Mouse (Mus musculus): ENCODE data around the gene Rsf1. TPM values are rescaled to one million over a fixed set of nuclear protein-coding genes. Genes with fewer than 3 reads are reported as not detected.
A peak's percentile ranks its signal among the peaks of the same experiment; 100 is the strongest.

Rsf1 gene
- 57.3 and 66.4 TPM in 2 replicates for polyA plus RNA-seq (2011; ENCODE audit: insufficient read depth, insufficient read length, low read depth, missing spikeins)

DNA sequence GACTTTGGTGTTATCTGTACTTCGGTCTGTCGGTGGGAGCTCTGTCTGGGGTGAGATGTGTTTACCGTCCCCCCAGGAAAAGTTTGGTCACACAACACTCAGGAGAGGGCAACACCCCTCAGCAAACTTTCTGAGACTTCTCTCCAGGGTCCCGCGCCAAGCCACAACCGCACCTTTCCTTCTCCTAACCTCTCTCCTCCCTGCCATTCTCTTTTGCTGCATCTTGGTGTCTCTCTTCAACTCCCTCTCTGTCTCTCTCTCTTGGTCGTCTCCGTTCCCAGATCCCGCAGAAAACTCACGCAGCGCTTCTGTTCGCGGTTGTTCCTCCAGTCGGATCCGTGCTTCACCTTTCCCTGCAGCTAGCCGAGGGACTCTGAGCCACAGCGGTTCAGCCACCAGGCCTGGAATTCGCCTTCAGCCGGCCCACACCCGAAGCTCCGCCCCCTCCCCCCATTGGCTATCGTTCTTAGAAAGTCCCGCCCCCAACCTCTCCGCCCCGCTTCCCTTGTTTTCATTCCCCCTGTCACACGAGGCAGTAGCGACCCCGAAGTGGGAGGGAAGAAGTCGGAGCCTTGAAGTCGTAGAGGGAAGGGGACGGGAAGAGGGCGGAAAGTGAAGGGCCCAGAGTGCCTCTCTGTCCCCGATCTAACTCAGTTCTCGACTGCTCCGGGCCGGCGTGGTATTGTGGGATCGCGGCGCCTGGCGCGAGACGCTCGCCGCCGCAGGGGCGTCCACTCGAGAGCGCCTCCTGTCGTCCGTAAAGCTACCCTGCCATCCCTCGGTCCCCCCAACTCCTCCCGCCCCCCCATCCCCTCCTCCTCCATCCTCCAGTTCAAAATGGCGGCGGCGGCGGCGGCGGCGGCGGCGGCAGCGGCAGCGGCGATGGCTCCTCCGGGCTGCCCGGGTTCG, at the start of gene Rsf1, which contains the start of gene Aamdc:
Gene Rsf1, plus strand, starts transcription at position 823 of the 909 bp plus-strand sequence.
Gene Aamdc, minus strand, starts transcription at position 431 of the 909 bp plus-strand sequence.
- Histone ChIP-seq H3K36me3 (ENCODE audit: control insufficient read depth, insufficient read depth, low read length, poor library complexity, severe bottlenecking) (no peaks in the 10 kb centered on the region), H3K9me3 (replicated peaks; ENCODE audit: control insufficient read depth, insufficient read depth, low read length, poor library complexity, severe bottlenecking) (no peaks in the 10 kb centered on the region), H3K27me3 (ENCODE audit: control insufficient read depth, insufficient read depth, low read length, poor library complexity, severe bottlenecking) (no peaks in the 10 kb centered on the region), H3K27ac (ENCODE audit: insufficient read depth, low read length) (peak within 1 kb of the TSS; percentile 81), H3K4me3 (ENCODE audit: low read depth, low read length) (peak within 1 kb of the TSS; percentile 95), H3K4me1 (ENCODE audit: control insufficient read depth, insufficient read depth, low read length) (no peaks in the 10 kb centered on the region), H3K9ac (ENCODE audit: low read depth, poor library complexity, severe bottlenecking) (peak within 1 kb of the TSS; percentile 99)
- TF ChIP-seq CTCF (IDR thresholded peaks at IDR 0.05; ENCODE audit: low read depth, low read length) (peak; percentile 58), EP300 (IDR thresholded peaks at IDR 0.05; ENCODE audit: insufficient read depth, low read depth, low read length) (0 out of 2 replicates have a peak, but pooled peaks have one; percentile 6), POLR2A (IDR thresholded peaks at IDR 0.05; ENCODE audit: insufficient read depth, low read length) (peak; percentile 77)

DNA sequence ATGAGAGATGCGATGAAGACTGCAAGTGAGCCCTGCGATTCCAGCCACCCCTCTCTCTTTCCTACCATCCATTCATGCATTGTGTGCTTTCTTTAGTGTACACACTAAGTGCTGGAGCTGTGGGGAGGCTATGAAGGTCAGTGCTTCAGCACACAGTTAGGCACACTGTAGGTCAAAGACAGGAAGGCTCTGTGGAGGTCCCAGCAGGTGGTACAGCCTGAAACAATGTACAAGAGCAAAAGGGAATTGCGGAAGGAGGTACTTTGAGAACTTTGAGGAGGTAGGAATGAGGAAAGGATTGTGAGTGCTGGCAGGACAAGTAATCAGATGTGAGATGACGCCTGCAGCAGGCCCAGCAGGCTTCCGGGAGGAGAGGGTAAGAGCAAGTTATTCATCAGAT, 44.2 kb upstream of the Rsf1 start:
- Histone ChIP-seq H3K27me3 (ENCODE audit: control insufficient read depth, insufficient read depth, low read length, poor library complexity, severe bottlenecking) (no peaks in the 10 kb centered on the region), H3K36me3 (ENCODE audit: control insufficient read depth, insufficient read depth, low read length, poor library complexity, severe bottlenecking) (peaks cover 18% of the 10 kb centered on the region), H3K9ac (ENCODE audit: low read depth, poor library complexity, severe bottlenecking) (no peak overlapping the region), H3K27ac (ENCODE audit: insufficient read depth, low read length) (peak overlapping the region; percentile 84), H3K4me1 (ENCODE audit: control insufficient read depth, insufficient read depth, low read length) (peaks cover 2% of the 10 kb centered on the region), H3K9me3 (replicated peaks; ENCODE audit: control insufficient read depth, insufficient read depth, low read length, poor library complexity, severe bottlenecking) (peaks cover 4% of the 10 kb centered on the region; the same call in 1 of the 2 replicates), H3K4me3 (ENCODE audit: low read depth, low read length) (no peak overlapping the region)
- TF ChIP-seq POLR2A (IDR thresholded peaks at IDR 0.05; ENCODE audit: insufficient read depth, low read length) = no peak
- peak; percentile 61; the same call in 1 of the 2 replicates for TF ChIP-seq EP300 (IDR thresholded peaks at IDR 0.05; ENCODE audit: insufficient read depth, low read depth, low read length)

DNA sequence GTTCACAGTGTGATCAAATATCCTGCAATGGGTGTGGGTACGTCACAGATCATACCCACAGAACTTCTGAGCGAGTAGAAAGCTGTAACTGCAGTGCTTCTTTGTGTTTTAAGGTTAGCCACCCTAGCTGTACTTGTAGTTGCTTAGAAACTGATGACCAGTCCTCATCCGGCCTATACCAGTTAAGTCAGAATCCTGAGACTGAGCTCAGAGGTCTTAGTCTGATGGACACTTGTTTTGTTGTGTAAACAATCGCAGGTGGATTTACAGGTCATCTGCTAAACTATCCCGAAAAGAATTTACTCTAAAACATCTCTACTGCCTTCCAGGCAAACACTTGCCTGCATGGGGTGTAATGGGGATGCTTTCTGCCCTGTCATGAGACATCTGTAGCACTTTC, 43.1 kb upstream of the Rsf1 start:
- peaks cover 2% of the 10 kb centered on the region for H3K4me1 ChIP-seq (ENCODE audit: control insufficient read depth, insufficient read depth, low read length)
- H3K9ac ChIP-seq (ENCODE audit: low read depth, poor library complexity, severe bottlenecking) = no peak overlapping the region
- H3K4me3 ChIP-seq (ENCODE audit: low read depth, low read length) = no peak overlapping the region
- H3K27ac ChIP-seq (ENCODE audit: insufficient read depth, low read length) = peak overlapping the region; percentile 84
- H3K27me3 ChIP-seq (ENCODE audit: control insufficient read depth, insufficient read depth, low read length, poor library complexity, severe bottlenecking) = no peaks in the 10 kb centered on the region
- no peak for TF ChIP-seq CTCF (IDR thresholded peaks at IDR 0.05; ENCODE audit: low read depth, low read length)
- TF ChIP-seq EP300 (IDR thresholded peaks at IDR 0.05; ENCODE audit: insufficient read depth, low read depth, low read length) = no peak
- no peak for TF ChIP-seq POLR2A (IDR thresholded peaks at IDR 0.05; ENCODE audit: insufficient read depth, low read length)
- peaks cover 11% of the 10 kb centered on the region for H3K36me3 ChIP-seq (ENCODE audit: control insufficient read depth, insufficient read depth, low read length, poor library complexity, severe bottlenecking)
- H3K9me3 ChIP-seq (replicated peaks; ENCODE audit: control insufficient read depth, insufficient read depth, low read length, poor library complexity, severe bottlenecking) = no peaks in the 10 kb centered on the region

DNA sequence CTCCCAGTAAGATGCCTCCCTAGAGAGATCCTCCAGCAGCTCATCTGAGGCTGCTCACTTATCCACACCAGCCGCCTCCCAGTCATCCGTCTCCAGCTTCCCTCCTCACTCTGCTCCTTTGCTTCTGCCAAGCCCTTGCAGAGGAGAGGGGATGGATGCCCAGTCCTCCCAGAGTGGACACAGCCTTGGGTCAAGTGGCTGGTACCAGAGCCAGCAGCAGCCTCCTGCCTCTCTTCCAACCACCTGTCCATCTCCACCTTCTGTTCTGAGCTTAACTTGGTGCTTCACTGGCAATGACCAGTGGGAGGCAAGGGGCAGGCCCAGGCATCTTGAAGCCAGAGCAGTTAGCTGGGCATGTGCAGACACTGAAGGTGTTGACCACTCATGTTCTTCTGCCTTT, 33.2 kb upstream of the Rsf1 start:
- Histone ChIP-seq H3K9ac (ENCODE audit: low read depth, poor library complexity, severe bottlenecking) (no peak overlapping the region), H3K27me3 (ENCODE audit: control insufficient read depth, insufficient read depth, low read length, poor library complexity, severe bottlenecking) (no peaks in the 10 kb centered on the region), H3K4me1 (ENCODE audit: control insufficient read depth, insufficient read depth, low read length) (no peaks in the 10 kb centered on the region), H3K27ac (ENCODE audit: insufficient read depth, low read length) (no peak overlapping the region), H3K4me3 (ENCODE audit: low read depth, low read length) (no peak overlapping the region), H3K36me3 (ENCODE audit: control insufficient read depth, insufficient read depth, low read length, poor library complexity, severe bottlenecking) (peaks cover 3% of the 10 kb centered on the region; the same call in 1 of the 2 replicates), H3K9me3 (replicated peaks; ENCODE audit: control insufficient read depth, insufficient read depth, low read length, poor library complexity, severe bottlenecking) (no peaks in the 10 kb centered on the region)
- TF ChIP-seq CTCF (IDR thresholded peaks at IDR 0.05; ENCODE audit: low read depth, low read length) = no peak
- no peak for TF ChIP-seq POLR2A (IDR thresholded peaks at IDR 0.05; ENCODE audit: insufficient read depth, low read length)
- TF ChIP-seq EP300 (IDR thresholded peaks at IDR 0.05; ENCODE audit: insufficient read depth, low read depth, low read length) = no peak

DNA sequence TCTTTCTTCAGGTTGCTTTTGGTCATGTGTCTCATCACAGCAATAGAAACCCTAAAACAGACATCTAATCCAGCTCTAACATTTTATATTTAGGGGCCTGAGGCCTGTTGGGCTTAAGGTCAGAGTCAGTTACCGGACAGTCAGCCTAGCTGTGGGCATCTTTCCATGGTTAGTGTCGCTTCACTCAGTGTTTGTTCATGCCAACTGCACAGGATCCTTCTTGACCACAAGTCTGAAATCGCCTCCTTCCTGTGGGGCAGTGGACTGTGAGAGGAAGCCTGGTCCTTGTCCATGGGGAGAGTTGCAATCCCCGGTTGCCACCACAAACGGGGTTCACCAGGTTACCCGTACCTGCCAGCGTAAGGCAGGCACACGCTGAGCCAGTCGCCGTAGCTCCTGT, 30.4 kb upstream of the Rsf1 start:
- H3K27me3 ChIP-seq (ENCODE audit: control insufficient read depth, insufficient read depth, low read length, poor library complexity, severe bottlenecking) = no peaks in the 10 kb centered on the region
- H3K9ac ChIP-seq (ENCODE audit: low read depth, poor library complexity, severe bottlenecking) = no peak overlapping the region
- no peaks in the 10 kb centered on the region for H3K36me3 ChIP-seq (ENCODE audit: control insufficient read depth, insufficient read depth, low read length, poor library complexity, severe bottlenecking)
- no peaks in the 10 kb centered on the region for H3K9me3 ChIP-seq (replicated peaks; ENCODE audit: control insufficient read depth, insufficient read depth, low read length, poor library complexity, severe bottlenecking)
- H3K4me3 ChIP-seq (ENCODE audit: low read depth, low read length) = no peak overlapping the region
- TF ChIP-seq EP300 (IDR thresholded peaks at IDR 0.05; ENCODE audit: insufficient read depth, low read depth, low read length) (no peak), POLR2A (IDR thresholded peaks at IDR 0.05; ENCODE audit: insufficient read depth, low read length) (no peak), CTCF (IDR thresholded peaks at IDR 0.05; ENCODE audit: low read depth, low read length) (no peak)
- no peaks in the 10 kb centered on the region for H3K4me1 ChIP-seq (ENCODE audit: control insufficient read depth, insufficient read depth, low read length)
- H3K27ac ChIP-seq (ENCODE audit: insufficient read depth, low read length) = no peak overlapping the region

DNA sequence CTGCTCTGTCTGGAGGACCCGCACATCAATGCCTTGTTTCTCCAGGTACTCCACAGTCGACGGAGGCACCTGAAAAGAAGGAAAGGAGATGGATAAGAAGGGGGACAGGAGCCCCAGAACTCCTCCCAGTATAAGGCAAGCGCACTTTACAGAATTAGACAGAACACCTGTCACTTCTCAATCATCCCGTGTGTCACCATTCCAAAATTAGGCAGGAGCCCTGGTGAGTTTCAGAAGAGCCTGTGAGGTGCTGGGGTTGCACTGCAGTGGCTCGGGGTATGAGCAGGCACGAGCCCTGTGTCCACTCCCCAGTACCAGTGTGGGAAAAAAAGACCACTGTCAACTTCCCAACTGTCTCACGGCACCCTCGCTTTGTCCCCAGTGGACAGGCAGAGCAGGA, 29.0 kb upstream of the Rsf1 start:
- Histone ChIP-seq H3K36me3 (ENCODE audit: control insufficient read depth, insufficient read depth, low read length, poor library complexity, severe bottlenecking) (no peaks in the 10 kb centered on the region), H3K4me1 (ENCODE audit: control insufficient read depth, insufficient read depth, low read length) (no peaks in the 10 kb centered on the region), H3K9ac (ENCODE audit: low read depth, poor library complexity, severe bottlenecking) (no peak overlapping the region), H3K27ac (ENCODE audit: insufficient read depth, low read length) (no peak overlapping the region), H3K27me3 (ENCODE audit: control insufficient read depth, insufficient read depth, low read length, poor library complexity, severe bottlenecking) (no peaks in the 10 kb centered on the region), H3K4me3 (ENCODE audit: low read depth, low read length) (no peak overlapping the region), H3K9me3 (replicated peaks; ENCODE audit: control insufficient read depth, insufficient read depth, low read length, poor library complexity, severe bottlenecking) (no peaks in the 10 kb centered on the region)
- no peak for TF ChIP-seq POLR2A (IDR thresholded peaks at IDR 0.05; ENCODE audit: insufficient read depth, low read length)
- no peak for TF ChIP-seq CTCF (IDR thresholded peaks at IDR 0.05; ENCODE audit: low read depth, low read length)
- no peak for TF ChIP-seq EP300 (IDR thresholded peaks at IDR 0.05; ENCODE audit: insufficient read depth, low read depth, low read length)
